Mouse (Mus musculus) spleen, adult 2 months (tissue): ENCODE results near the gene Olfr455.

Experiments
- CTCF ChIP-seq: fragments of 200-500 bp; IDR thresholded peaks from 2 replicates; pipeline ENCODE4 v1.5.1; 2011; ENCODE audit warnings: mild to moderate bottlenecking, inconsistent platforms; ENCODE audit not compliant: insufficient read depth, insufficient read length, insufficient replicate concordance; ENCODE audit errors: extremely low read depth
- POLR2A ChIP-seq: fragments of 200-500 bp; IDR thresholded peaks from 2 replicates; pipeline ENCODE4 v1.6.1; 2011; ENCODE audit warnings: low read depth, low read length, inconsistent platforms

GRCm38 (mm10) chr6:42544846-42545245, 2.5 kb downstream of the Olfr455 start:
- TF ChIP-seq POLR2A: no peak
- no peak for TF ChIP-seq CTCF
